Mouse (Mus musculus) left cerebral cortex, postnatal 25 days (tissue): Measurements from ENCODE around the gene Eif2d. TPM values are rescaled to one million over a fixed set of nuclear protein-coding genes. Genes with fewer than 3 reads are reported as not detected.

ENCODE experiments used
- DNase-seq, 2 experiments: peaks; one replicate each; pipeline ENCODE4 v3.0.0; 2022; ENCODE audit warnings: low spot score in 2 of 2, mixed read lengths in 1 of 2
- intact Hi-C: fragments of 180-260 bp; cut with DNase I; formaldehyde crosslinking; loops from one replicate; pipeline ENCODE4 v1.15.1; 2025
- total RNA-seq, 2 experiments: library from RNA; stranded (reverse); gene quantifications; 2 replicates each; pipeline ENCODE4 v1.2.3; 2021

Eif2d gene
- total RNA-seq, 2 experiments from 2014 or later = 34.1 to 36.7 TPM

- no peak for DNase-seq
- intact Hi-C loops = loop anchor here (2.0 to 10.0 kb wide), 3 partner anchors 66 to 374 kb away; no protein-coding TSS in a partner anchor
These were observed 27.4 kb downstream of the Eif2d start for GRCm38 (mm10) chr1:131180386-131180785.

GRCm38 (mm10) chr1:131181642-131182527, 28.9 kb downstream of the Eif2d start:
- peak; percentile 76 to 85 for DNase-seq
- intact Hi-C loops = loop anchor here (2.0 to 10.0 kb wide), 3 partner anchors 65 to 373 kb away; no protein-coding TSS in a partner anchor

- intact Hi-C loops = loop anchor here (5.0 to 10.0 kb wide), 2 partner anchors 79 to 372 kb away; no protein-coding TSS in a partner anchor
- peak in 1 of 2 experiments; percentile 16 for DNase-seq
These were observed 30.2 kb downstream of the Eif2d start for GRCm38 (mm10) chr1:131183201-131183600.

- DNase-seq = peak in 1 of 2 experiments; percentile 65
- intact Hi-C loops = loop anchor here (5.0 to 10.0 kb wide), 2 partner anchors 78 to 370 kb away; no protein-coding TSS in a partner anchor
These were observed 31.4 kb downstream of the Eif2d start for GRCm38 (mm10) chr1:131184253-131184955.

GRCm38 (mm10) chr1:131184956-131185660, 32.1 kb downstream of the Eif2d start:
- intact Hi-C loops = loop anchor here (5.0 to 10.0 kb wide), 2 partner anchors 77 to 370 kb away; no protein-coding TSS in a partner anchor
- peak in 1 of 2 experiments; percentile 23 for DNase-seq

- peak; percentile 45 to 84 for DNase-seq
- intact Hi-C loops = loop anchor here (10.0 kb wide), 1 partner anchor 369 kb away; no protein-coding TSS in a partner anchor
These were observed 33.0 kb downstream of the Eif2d start for GRCm38 (mm10) chr1:131185821-131186506.

- DNase-seq = no peak
- intact Hi-C loops = loop anchor here (10.0 kb wide), 1 partner anchor 368 kb away; no protein-coding TSS in a partner anchor
These were observed 34.0 kb downstream of the Eif2d start for GRCm38 (mm10) chr1:131186995-131187394.

- no peak for DNase-seq
- intact Hi-C loops = loop anchor here (10.0 kb wide), 1 partner anchor 367 kb away; no protein-coding TSS in a partner anchor
These were observed 34.9 kb downstream of the Eif2d start for GRCm38 (mm10) chr1:131187856-131188255.

- intact Hi-C loops = loop anchor here (10.0 kb wide), 1 partner anchor 366 kb away; no protein-coding TSS in a partner anchor
- no peak for DNase-seq
These were observed 35.7 kb downstream of the Eif2d start for GRCm38 (mm10) chr1:131188655-131189054.

- DNase-seq = no peak
These were observed 40.8 kb downstream of the Eif2d start for GRCm38 (mm10) chr1:131193746-131194145.

GRCm38 (mm10) chr1:131195653-131196052, 42.7 kb downstream of the Eif2d start:
- intact Hi-C loops = no loop called here

More at GRCm38 (mm10) chr1:131193746-131194145, 40.8 kb downstream of the Eif2d start:
- intact Hi-C loops = no loop called here

GRCm38 (mm10) chr1:131196107-131196506, 43.1 kb downstream of the Eif2d start:
- intact Hi-C loops = no loop called here
- no peak for DNase-seq

More at GRCm38 (mm10) chr1:131195653-131196052, 42.7 kb downstream of the Eif2d start:
- DNase-seq = no peak

- DNase-seq = no peak
These were observed 45.5 kb downstream of the Eif2d start for GRCm38 (mm10) chr1:131198417-131198960.

GRCm38 (mm10) chr1:131199118-131199821, 46.3 kb downstream of the Eif2d start:
- intact Hi-C loops = no loop called here
- no peak for DNase-seq

More at GRCm38 (mm10) chr1:131198417-131198960, 45.5 kb downstream of the Eif2d start:
- intact Hi-C loops = no loop called here

- intact Hi-C loops = no loop called here
- peak in 1 of 2 experiments; percentile 54 for DNase-seq
These were observed 47.0 kb downstream of the Eif2d start for GRCm38 (mm10) chr1:131199976-131200375.

- no peak for DNase-seq
- intact Hi-C loops = no loop called here
These were observed 47.6 kb downstream of the Eif2d start for GRCm38 (mm10) chr1:131200588-131200987.

- intact Hi-C loops = no loop called here
- DNase-seq = no peak
These were observed 48.4 kb downstream of the Eif2d start for GRCm38 (mm10) chr1:131201391-131201790.

GRCm38 (mm10) chr1:131204461-131204860, 51.5 kb downstream of the Eif2d start:
- intact Hi-C loops = no loop called here

More at GRCm38 (mm10) chr1:131204461-131204860, 51.5 kb downstream of the Eif2d start:
- no peak for DNase-seq
